Mouse (Mus musculus) spleen, adult 2 months (tissue): ENCODE measurements at regions not wholly inside any gene's neighbourhood (a gene's known extent, or its start where the extent isn't known, plus 50 kb on each side); places are given as distances from the start of the nearest gene placed in this dataset.
A peak's percentile ranks its signal among the peaks of the same experiment; 100 is the strongest.

Source experiments
- DNase-seq, 2 experiments: peaks; one replicate each; pipeline versions ENCODE4 v3.0.0 to v3.0.0-alpha.2; 2012 to 2021; ENCODE audit warnings: low spot score in 2 of 2, low read depth in 1 of 2
- H3K27ac ChIP-seq: fragments of 200-500 bp; 2 replicates; pipeline ENCODE4 v1.5.1; 2012; ENCODE audit warnings: low read length, inconsistent platforms; ENCODE audit not compliant: insufficient read depth
- H3K27me3 ChIP-seq: fragments of 200-500 bp; 2 replicates; pipeline ENCODE4 v1.6.1; 2012; ENCODE audit warnings: mild to moderate bottlenecking, moderate library complexity, low read length, inconsistent platforms; ENCODE audit not compliant: control insufficient read depth, insufficient read depth
- H3K36me3 ChIP-seq: fragments of 200-500 bp; 2 replicates; pipeline ENCODE4 v1.6.1; 2012; ENCODE audit warnings: mild to moderate bottlenecking, low read length, inconsistent platforms; ENCODE audit not compliant: control insufficient read depth, insufficient read depth
- H3K4me1 ChIP-seq: fragments of 200-500 bp; 2 replicates; pipeline ENCODE4 v1.6.1; 2011; ENCODE audit warnings: inconsistent platforms; ENCODE audit not compliant: control insufficient read depth, insufficient read depth, insufficient read length
- H3K4me3 ChIP-seq: fragments of 200-500 bp; 2 replicates; pipeline ENCODE4 v1.5.1; 2011; ENCODE audit warnings: mild to moderate bottlenecking, inconsistent platforms; ENCODE audit not compliant: insufficient read depth, insufficient read length; ENCODE audit errors: extremely low read depth
- CTCF ChIP-seq: fragments of 200-500 bp; IDR thresholded peaks from 2 replicates; pipeline ENCODE4 v1.5.1; 2011; ENCODE audit warnings: mild to moderate bottlenecking, inconsistent platforms; ENCODE audit not compliant: insufficient read depth, insufficient read length, insufficient replicate concordance; ENCODE audit errors: extremely low read depth
- POLR2A ChIP-seq: fragments of 200-500 bp; IDR thresholded peaks from 2 replicates; pipeline ENCODE4 v1.6.1; 2011; ENCODE audit warnings: low read depth, low read length, inconsistent platforms
- WGBS: fragments of 180-500 bp; shearing (Covaris S2); methylation state at CpG from one replicate; pipeline ENCODE4 v1.1.7; 2018; 5-methylcytosine and 5-hydroxymethylcytosine counted together

DNA sequence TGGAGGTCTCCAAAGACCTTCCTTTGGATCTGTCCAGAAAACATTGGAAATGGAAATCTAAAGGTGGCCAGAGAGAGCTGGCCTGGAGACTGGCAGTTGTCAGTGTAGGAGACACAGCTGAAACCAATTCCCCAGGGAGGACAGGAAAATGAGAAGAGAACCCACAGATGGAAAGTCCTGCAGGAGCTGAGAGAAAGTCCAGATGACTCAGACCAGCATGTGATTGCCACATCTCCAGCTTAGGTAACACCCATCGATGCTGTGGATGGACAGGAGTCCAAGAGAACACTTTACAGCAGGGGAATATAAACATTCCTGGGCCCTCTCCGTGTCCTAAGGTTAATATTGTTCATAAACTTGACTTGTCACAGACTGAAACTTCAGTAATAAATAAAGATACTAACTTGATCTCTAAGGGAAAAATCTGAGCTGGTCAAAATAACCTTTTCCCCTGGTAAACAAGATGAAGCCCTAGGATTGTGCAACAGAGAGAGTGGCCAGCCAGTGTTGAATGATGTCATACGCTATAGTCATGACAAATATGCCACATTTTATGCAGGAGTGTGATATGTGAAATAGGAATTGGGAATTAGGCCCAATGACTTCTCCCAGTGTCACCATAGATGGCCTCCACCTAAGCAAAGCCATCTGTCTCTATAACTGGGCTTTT lies 120.4 kb upstream of the Usp24 start:
- no peak for TF ChIP-seq POLR2A
- no peak for TF ChIP-seq CTCF
- Histone ChIP-seq H3K4me1 (no peaks in the 10 kb centered on the region), H3K27me3 (no peaks in the 10 kb centered on the region), H3K27ac (no peak overlapping the region), H3K36me3 (no peaks in the 10 kb centered on the region), H3K4me3 (no peak overlapping the region)
- no peak for DNase-seq
- 91% methylated on average over 3 of the region's 3 CpGs for WGBS

DNA sequence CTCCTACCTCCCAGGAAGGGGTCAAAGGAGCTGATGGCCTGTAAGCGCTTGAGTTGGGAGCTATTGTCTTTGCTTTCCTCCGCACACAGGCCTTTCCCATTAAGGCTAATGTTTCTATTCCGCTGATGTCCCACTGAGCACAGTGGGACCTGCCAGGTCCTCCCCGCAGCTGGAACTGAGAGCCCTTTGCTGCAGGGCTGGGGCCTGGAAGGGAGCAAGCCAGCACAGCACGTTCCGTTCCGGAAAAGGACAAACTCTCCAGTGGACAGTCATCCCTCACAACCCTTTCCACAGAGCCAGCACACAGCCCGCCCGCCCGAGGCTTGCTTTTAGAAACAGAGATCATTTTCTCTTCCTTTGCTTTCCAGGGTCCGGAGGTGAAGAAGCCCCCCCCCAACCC lies 116.2 kb upstream of the Usp24 start:
- H3K36me3 ChIP-seq: no peaks in the 10 kb centered on the region
- no peak for TF ChIP-seq POLR2A
- no peak for TF ChIP-seq CTCF
- no peak for DNase-seq
- no peak overlapping the region for H3K27ac ChIP-seq
- WGBS: 79% methylated on average over 11 of the region's 11 CpGs
- no peaks in the 10 kb centered on the region for H3K27me3 ChIP-seq
- no peak overlapping the region for H3K4me3 ChIP-seq
- H3K4me1 ChIP-seq: no peaks in the 10 kb centered on the region

DNA sequence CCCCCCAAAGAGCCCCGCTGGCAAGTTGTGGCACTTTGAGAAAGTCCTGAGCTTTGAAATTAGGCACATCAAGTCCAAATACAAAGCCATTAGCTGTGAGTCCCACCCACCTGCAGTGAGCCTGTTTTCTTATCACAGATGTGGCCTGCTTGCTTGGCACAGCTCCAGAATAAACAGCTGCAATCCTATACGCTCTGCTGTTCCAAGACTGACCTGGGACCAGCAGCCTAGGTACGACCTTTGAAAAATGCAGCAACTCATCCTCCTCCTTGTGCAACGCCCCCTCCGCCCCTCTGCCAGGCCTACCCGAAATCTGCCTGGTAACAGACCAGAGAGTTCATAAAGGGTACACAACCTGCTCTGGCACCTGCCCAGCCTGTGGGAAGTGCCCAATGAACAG lies 115.8 kb upstream of the Usp24 start:
- TF ChIP-seq POLR2A: no peak
- no peak for TF ChIP-seq CTCF
- no peaks in the 10 kb centered on the region for H3K36me3 ChIP-seq
- H3K27ac ChIP-seq: no peak overlapping the region
- H3K4me3 ChIP-seq: no peak overlapping the region
- no peak for DNase-seq
- H3K4me1 ChIP-seq: no peaks in the 10 kb centered on the region
- no peaks in the 10 kb centered on the region for H3K27me3 ChIP-seq
- WGBS: 82% methylated on average over 6 of the region's 6 CpGs

DNA sequence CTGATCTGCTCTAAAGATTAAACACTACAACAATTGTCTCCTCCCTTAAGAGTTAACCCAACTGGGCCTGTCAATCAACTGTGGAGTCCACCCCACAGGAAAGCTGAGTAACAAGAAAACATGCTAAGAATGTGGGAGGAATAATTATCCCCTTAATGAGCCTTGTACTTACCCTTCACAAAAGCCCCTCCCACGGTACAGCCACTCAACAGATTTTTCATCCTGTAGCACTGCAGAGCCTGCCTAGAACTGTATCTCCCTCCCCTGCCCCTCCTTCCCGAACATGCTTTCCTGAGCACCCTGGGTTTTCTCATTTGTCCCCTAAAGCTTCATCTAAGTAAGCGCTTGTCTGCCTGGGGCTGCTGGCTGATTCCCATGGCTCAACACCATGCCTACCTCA lies 113.5 kb upstream of the Usp24 start:
- TF ChIP-seq POLR2A (no peak), CTCF (no peak)
- DNase-seq: no peak
- no peaks in the 10 kb centered on the region for H3K4me1 ChIP-seq
- H3K36me3 ChIP-seq: no peaks in the 10 kb centered on the region
- H3K27ac ChIP-seq: no peak overlapping the region
- no peak overlapping the region for H3K4me3 ChIP-seq
- H3K27me3 ChIP-seq: no peaks in the 10 kb centered on the region
- 78% methylated on average over 3 of the region's 3 CpGs for WGBS

DNA sequence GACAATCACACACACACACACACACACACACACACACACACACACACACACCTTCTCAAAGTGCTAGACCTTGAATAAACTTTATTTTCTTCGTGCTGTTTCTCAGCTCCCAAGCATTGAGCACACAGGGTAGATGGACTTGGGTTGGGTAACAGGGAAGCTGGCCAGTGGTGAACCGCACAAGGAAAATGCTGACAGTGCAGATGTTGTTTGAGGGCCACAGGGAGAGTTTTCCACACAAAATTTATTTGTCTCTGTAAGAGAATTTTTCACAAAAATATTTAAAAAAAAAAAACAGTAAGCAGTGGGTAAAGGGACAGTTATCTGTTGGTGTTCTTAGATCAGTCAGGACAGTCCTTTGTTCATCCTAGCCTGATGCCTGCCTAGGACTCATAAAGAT lies 110.8 kb upstream of the Usp24 start:
- H3K27me3 ChIP-seq: no peaks in the 10 kb centered on the region
- no peaks in the 10 kb centered on the region; the same call in 1 of the 2 replicates for H3K4me1 ChIP-seq
- no peak overlapping the region for H3K4me3 ChIP-seq
- H3K36me3 ChIP-seq: no peaks in the 10 kb centered on the region
- no peak overlapping the region for H3K27ac ChIP-seq
- no peak for TF ChIP-seq CTCF
- no peak for TF ChIP-seq POLR2A
- 74% methylated on average over 2 of the region's 2 CpGs for WGBS
- no peak for DNase-seq

DNA sequence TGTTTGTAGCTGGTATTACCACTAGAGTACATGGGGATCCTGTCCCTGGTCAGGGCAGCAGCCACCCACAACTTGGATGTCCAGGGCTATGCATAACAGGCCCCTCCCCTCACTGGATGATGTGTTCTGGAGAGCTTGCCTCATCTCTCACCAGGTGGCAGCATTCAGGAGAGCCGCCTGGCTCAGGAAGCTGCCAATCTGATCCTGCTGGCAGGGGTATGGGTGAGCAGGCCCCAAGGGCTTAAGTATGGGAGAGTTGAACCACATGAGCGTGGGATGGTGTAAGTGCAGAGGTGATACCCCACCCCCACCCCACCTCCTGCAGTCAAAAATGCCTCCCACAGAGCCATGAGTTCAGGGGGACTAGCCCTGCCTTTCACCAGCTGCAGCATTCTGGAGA lies 110.0 kb upstream of the Usp24 start:
- WGBS: 61% methylated on average over 2 of the region's 2 CpGs
- H3K4me3 ChIP-seq: no peak overlapping the region
- TF ChIP-seq CTCF: no peak
- TF ChIP-seq POLR2A: no peak
- no peaks in the 10 kb centered on the region for H3K27me3 ChIP-seq
- no peaks in the 10 kb centered on the region for H3K36me3 ChIP-seq
- H3K4me1 ChIP-seq: no peaks in the 10 kb centered on the region; the same call in 1 of the 2 replicates
- no peak for DNase-seq
- H3K27ac ChIP-seq: no peak overlapping the region

DNA sequence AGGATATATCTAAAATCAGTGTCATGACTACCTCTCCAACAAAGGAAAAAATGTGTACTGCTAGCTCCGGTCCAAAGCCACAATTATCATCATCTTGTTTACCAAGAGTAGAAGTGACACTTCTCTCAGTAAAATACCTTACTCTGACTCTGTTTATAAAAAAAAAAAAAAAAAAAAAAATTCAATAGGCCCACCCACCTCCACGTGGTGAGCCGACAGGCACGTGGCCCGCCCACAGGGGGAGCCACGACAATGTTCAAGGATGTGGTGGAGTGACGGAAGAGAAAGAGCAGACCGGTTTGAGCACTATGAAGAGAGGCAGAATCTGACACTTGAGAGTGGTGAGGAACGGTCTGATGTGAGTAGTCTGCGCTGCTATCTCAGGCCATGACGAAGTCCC lies 106.5 kb upstream of the Usp24 start:
- H3K4me3 ChIP-seq: no peak overlapping the region
- H3K27me3 ChIP-seq: no peaks in the 10 kb centered on the region
- no peaks in the 10 kb centered on the region for H3K36me3 ChIP-seq
- H3K4me1 ChIP-seq: no peaks in the 10 kb centered on the region; the same call in 1 of the 2 replicates
- no peak overlapping the region for H3K27ac ChIP-seq
- no peak for TF ChIP-seq POLR2A
- WGBS: 76% methylated on average over 11 of the region's 11 CpGs
- DNase-seq: no peak

DNA sequence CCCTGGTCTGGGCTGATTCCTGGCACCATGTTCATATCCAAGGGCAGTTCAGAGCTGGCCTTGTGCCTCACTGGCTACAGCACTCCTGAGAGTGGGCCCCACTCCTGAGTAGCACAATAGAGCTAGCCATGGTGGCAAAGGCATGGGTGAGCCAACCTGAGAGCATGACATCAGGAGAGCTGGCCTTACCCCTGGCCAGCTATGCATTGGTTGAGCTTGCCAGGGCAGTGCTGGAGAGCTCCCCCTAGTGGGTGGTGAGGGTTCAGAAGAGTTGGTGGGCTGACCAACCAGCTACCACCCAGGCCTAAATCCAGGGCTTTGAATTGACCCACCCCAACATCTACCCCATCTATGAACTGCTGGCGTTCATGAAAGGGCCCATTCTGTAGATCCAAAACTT lies 106.0 kb upstream of the Usp24 start:
- Histone ChIP-seq H3K4me1 (no peaks in the 10 kb centered on the region; the same call in 1 of the 2 replicates), H3K4me3 (no peak overlapping the region), H3K27me3 (no peaks in the 10 kb centered on the region), H3K27ac (no peak overlapping the region), H3K36me3 (no peaks in the 10 kb centered on the region)
- TF ChIP-seq POLR2A: no peak
- TF ChIP-seq CTCF: peak; percentile 21; the same call in 1 of the 2 replicates
- 97% methylated on average over 1 of the region's 1 CpGs for WGBS
- DNase-seq: no peak
